Mouse (Mus musculus): ENCODE results near the gene Fgf7.

Fgf7 gene

DNA sequence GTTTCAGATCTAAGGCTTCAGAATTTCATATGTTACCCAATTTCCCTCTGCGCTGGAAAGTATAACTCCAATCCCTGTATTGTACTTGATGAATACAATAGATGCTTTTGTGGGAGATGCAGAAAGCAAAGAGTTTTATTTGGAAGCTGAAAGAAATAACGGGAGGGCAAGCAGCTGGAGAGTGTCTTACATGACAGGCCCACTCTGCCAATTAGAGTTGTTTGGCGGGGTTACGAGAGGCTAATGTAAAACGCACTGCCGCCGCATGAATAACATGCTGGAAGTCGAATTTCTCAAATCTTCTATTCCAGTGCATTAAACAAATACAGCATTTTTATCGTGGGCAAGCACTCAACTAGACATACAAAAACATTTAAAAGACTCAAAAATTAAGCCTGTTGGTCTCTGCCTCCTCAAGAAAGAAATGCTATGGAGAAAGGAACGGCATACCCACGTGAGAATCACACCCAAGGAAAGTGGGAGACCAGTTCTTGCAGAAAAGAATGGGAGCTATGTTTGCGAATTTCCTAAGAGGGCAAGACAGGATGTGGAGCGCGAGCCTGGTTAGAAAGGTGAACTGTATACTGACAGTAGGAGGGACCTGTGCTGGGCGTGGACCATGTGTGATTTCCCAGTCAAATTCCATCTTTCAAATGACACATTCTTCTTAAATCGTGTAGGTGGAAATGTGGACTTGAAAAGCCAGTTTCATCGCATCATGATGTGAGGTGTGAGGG, 26.7 kb downstream of the Fgf7 start:
- no peak for DNase-seq (ENCODE audit: low read depth, low spot score)

DNA sequence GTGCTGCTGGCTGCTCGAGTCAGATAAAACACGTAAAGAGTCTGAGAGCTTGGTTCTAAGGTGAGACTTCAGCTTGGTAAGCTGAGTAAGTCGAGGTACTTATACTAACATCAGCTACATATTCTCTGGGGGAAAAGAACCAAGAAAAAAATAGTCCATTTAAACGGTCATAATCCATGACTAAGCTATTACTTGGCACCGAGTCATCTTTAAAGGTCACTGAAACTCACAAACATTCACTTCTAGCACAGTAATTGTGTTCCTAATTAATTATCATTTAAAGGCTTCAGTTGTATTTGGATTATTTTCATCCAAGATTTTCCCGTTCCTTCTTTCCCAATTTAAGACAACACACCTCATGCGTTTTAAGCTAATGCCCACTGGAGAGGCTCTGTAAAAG, 28.4 kb downstream of the Fgf7 start:
- DNase-seq (ENCODE audit: low read depth, low spot score) = peak; percentile 70

DNA sequence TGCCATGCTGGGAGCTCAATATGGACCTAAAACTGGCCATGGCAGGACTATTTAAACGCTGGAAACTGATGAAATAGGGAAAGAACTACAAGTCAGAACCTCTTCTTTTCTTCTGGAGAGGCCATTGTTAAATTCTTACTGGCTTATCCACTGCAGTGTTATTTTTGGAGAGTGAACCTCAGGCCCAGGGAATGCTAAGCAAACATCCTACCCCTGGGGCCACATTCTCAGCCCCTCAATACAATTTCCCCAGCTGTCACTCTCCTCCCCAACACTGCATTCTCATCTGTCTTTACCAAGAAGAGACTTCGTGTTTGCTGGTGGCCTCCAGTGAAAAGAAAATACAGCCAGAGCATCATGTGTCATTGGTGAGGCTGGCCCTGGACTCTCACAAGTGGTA, 30.4 kb downstream of the Fgf7 start:
- no peak for DNase-seq (ENCODE audit: low read depth, low spot score)

DNA sequence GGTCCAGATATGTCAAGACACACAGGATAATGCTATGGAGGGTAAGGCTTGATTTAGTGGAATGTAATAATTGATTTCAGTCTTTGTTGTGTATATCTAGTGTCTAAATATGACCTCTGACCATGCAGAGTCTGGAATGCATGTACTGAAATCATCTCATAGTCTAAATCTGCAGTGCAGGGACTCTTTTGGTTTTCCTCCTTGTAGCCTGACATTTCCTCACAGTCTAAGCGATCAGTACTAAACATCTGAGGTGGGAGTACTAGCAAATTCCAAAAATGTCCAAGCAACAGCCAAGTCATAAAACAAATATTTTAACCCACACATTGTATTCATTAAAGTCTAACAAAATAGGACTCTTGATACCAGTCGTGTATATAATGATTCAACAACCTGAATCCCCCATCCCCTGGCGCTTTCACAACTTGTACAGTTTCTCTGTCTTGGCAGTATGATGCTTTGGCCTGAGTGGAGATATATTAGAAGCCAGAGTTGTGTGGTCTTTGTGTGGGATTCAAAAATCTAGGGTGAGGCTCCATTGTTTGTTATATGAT, 30.9 kb downstream of the Fgf7 start:
- peak; percentile 64 for DNase-seq (ENCODE audit: low read depth, low spot score)

DNA sequence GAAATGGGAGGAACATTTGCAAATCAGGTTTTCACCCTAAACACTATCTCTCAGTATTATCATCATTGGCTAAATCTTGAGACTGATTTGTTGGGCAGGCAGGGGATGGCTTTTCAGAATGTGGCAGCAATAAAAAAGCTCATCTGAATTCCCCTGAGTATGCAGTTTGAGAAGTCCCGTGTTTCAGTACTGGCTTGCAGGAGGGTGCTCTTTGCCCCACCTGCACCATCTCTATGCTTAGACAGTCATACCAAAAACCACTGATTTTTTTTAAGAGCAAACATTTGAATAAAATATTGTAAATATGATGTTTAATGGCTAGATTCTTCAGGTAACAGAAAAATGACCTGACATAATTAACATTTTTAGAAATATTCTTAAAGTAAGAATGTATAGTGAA, 35.3 kb downstream of the Fgf7 start:
- no peak for DNase-seq (ENCODE audit: low read depth, low spot score)

DNA sequence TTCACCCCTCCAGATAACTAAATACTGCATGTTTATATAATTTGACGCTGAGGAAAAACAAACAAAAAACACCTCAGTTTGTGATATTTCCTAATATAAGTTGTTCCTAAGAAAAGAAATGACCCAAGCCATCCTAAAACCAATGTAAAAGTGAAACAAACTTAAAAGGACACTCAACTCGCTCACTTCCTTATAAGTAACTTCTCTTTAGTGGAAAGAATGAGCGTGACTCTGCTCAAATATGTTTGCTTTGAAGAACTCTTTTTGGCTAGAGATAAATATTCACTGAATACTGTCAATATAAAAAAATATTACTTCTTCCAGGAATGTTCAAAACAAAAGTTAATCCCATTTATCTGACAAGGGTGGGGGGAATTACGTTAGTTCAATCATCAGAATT, 39.3 kb downstream of the Fgf7 start:
- no peak for DNase-seq (ENCODE audit: low read depth, low spot score)

DNA sequence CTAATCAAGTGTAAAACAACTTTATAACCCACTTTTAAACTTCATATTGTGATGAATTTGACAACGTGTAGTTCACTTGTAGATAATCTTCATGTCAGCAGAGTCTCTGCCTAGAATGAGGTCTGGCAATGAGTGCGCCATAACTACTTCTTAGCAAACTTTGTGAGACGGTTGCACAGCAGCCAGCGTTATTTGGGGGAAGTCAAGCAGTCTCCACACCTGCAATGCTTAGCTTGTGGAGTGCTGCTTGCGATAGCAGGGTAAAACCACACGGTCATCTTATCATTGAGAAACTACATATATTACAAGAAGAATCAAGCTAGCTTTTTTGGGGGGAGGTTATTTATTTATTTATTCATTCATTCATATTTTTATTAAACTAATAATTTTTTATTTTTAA, 42.0 kb downstream of the Fgf7 start:
- DNase-seq (ENCODE audit: low read depth, low spot score) = no peak

DNA sequence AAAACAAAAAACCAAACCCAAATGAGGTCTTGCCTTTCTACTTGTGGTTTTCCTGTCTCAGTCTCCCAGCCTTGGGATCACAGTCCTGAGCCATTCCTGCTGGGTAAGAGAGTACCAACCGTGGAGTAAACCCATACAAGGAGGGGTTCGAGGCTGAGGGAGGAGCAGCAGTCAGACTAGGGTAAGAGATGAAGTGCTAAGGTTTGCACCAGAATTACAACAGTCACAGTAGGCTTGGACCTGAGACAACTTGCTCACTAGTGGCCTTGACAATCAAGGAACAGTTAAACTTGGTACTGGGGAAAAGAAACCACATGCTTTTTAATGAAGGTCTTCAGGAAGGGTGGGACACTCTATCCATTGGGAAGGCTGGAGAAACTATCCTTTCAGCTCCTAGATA, 44.6 kb downstream of the Fgf7 start:
- no peak for DNase-seq (ENCODE audit: low read depth, low spot score)

DNA sequence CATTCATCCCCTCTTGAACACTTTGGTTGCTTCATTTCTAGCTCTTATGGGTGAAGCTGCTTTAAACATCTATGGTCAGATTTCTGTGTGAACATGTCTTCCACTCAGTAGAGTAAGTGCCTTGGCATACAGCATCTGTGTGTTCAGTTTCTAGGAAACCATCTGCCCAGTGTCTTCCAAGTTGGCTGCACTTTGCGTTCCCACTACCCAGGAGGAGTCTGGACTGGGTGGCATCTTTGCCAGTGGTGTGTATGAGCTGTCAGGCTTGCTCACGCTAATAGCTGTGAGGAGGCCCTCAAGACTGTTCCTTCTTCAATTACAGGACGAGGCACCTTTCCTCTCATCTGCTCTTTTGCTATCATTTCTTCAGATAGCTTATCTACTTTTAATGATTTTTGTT, 49.9 kb downstream of the Fgf7 start:
- DNase-seq (ENCODE audit: low read depth, low spot score) = no peak

DNA sequence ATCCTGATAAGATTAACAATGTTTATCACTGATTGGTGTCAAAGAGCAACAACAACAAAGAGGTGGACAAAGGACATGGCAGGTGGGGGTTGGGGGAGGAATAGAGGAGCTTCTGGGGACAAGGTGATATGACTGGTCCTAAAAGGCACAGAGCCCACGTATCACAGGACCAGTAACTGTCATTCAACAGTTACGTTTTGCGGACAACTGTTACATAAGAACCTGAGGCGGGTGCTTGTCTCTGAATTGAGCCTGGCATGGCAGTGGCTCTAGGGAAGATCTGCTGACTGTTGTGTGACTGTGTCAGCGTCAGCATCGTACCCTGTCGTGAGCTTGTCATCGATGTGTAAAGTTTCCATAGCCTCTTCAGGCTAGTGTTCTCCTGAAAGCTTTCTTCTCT, 51.7 kb downstream of the Fgf7 start:
- no peak for DNase-seq (ENCODE audit: low read depth, low spot score)

DNA sequence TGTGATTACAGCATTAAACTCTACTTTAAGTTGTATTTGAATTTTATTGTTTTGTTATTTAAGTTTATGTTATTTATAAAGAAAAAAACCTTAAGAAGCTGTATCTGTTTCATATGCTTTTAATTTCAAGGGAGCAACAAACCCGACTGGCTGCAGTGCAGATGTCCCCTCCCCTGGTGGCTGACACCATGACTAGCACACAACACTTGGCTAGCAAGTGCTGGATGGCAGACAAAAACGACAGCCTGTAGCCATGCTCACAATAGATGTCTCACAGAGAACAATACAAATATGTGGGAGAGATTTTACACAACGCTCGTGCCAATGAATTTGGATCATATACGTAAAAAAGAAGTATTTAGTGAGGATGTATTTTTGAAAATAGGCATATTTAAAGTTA, 56.0 kb downstream of the Fgf7 start:
- DNase-seq (ENCODE audit: low read depth, low spot score) = peak; percentile 39

DNA sequence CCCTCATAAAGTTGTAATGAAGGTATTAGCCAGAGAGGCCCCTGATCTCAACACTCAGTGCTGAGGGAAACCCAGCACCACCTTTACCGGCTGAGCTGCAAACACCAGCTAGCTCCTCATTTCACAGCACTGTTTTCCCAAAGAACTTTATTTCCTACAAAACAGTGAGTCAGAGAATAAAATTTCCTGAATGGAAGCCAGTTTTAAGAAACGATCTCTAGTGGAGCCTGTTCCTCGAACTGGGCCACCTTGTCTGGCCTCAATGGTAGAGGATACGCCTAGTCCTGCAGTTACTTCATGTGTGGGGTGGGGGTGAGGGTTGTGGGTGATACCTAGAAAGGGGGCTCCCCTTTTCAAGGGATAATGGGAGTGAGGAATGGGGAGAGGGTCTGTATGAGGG, 60.2 kb downstream of the Fgf7 start:
- DNase-seq (ENCODE audit: low read depth, low spot score) = peak; percentile 56

All from 3T3-L1 (cell line).